8 mouse cellular contexts compared by ENCODE assay signal in genomic region chr5:148615706-148616366, GRCm38 (mm10).
A peak's percentile ranks its signal among the peaks of the same experiment; 100 is the strongest.
DNase-seq lines count a peak whose midpoint lies in the region; ATAC-seq lines count a peak whose summit lies in the region.

No protein-coding gene starts in this region.

- H3K4me1 ChIP-seq in hindbrain, embryonic 15.5 days (replicated peaks) = peaks cover 11% of the 10 kb centered on the region

- H3K27me3 ChIP-seq in hindbrain, embryonic 15.5 days = no peaks in the 10 kb centered on the region

- no peak overlapping the region for H3K4me2 ChIP-seq in hindbrain, embryonic 15.5 days

- DNase-seq in adrenal gland, postnatal 14 days = peak; percentile 25
- DNase-seq in adrenal gland, adult 8-10 months = no peak
- peak; percentile 44 for DNase-seq in ovary, postnatal 14 days (ENCODE audit: low spot score)
- no peak for DNase-seq in ovary, postnatal 36 days (ENCODE audit: low spot score)
- peak; percentile 66 for DNase-seq in neural tube, embryonic 10.5 days (ENCODE audit: extremely low spot score, low spot score)
- DNase-seq in liver = no peak
- no peak for DNase-seq in thymus, postnatal 10 days (ENCODE audit: low spot score in 2 of 2)

- H3K9ac ChIP-seq in hindbrain, embryonic 15.5 days = no peak overlapping the region

- no peaks in the 10 kb centered on the region for H3K9me3 ChIP-seq in hindbrain, embryonic 15.5 days

- H3K36me3 ChIP-seq in hindbrain, embryonic 15.5 days = no peaks in the 10 kb centered on the region

- H3K4me3 ChIP-seq in hindbrain, embryonic 15.5 days = no peak overlapping the region

- peak overlapping the region; percentile 31 for H3K27ac ChIP-seq in hindbrain, embryonic 15.5 days (replicated peaks)

- ATAC-seq in hindbrain, embryonic 15.5 days (ENCODE audit: low FRiP score, low read depth) = peak; percentile 85

- WGBS in hindbrain, embryonic 15.5 days = 16% methylated on average over 10 of the region's 10 CpGs

Comparison
In these comparisons a context has a peak if more than half of its experiments do, and no peak if none do; other contexts are left out.
1. DNase-seq: peak in adrenal gland, postnatal 14 days (single experiment), ovary, postnatal 14 days (single experiment) and neural tube, embryonic 10.5 days (single experiment); none in adrenal gland, adult 8-10 months (single experiment), ovary, postnatal 36 days (single experiment), liver (single experiment) and thymus, postnatal 10 days (0 of 2).